Mouse (Mus musculus): ENCODE results near the gene Slc36a4. TPM values are rescaled to one million over a fixed set of nuclear protein-coding genes. Genes with fewer than 3 reads are reported as not detected.

The Slc36a4 gene
- polyA plus RNA-seq, 1 experiment from 2014 or later, result 2.8 TPM

- Histone ChIP-seq H3K4me1 (no peaks in the 10 kb centered on the region), H3K36me3 (peaks cover 9% of the 10 kb centered on the region; the same call in 1 of the 2 replicates), H3K9me3 (replicated peaks) (no peaks in the 10 kb centered on the region), H3K4me3 (no peak overlapping the region), H3K27ac (no peak overlapping the region), H3K27me3 (replicated peaks) (no peaks in the 10 kb centered on the region), H3K9ac (no peak overlapping the region), H3K4me2 (no peak overlapping the region)
- WGBS (ENCODE audit: insufficient replicate concordance), result 58% methylated on average over 13 of the region's 13 CpGs
- ATAC-seq, result no peak
Measured at GRCm38 (mm10) chr9:15731758-15732748, 22.5 kb downstream of the Slc36a4 start.

- H3K9me3 ChIP-seq (replicated peaks), result no peaks in the 10 kb centered on the region
- H3K4me3 ChIP-seq, result no peak overlapping the region
- H3K27me3 ChIP-seq (replicated peaks), result no peaks in the 10 kb centered on the region
- no peaks in the 10 kb centered on the region for H3K4me1 ChIP-seq
- H3K9ac ChIP-seq, result no peak overlapping the region
- ATAC-seq, result no peak
- H3K27ac ChIP-seq, result no peak overlapping the region
- WGBS (ENCODE audit: insufficient replicate concordance), result 71% methylated on average over 11 of the region's 11 CpGs
- H3K36me3 ChIP-seq, result peaks cover 12% of the 10 kb centered on the region
- H3K4me2 ChIP-seq, result no peak overlapping the region
Measured at GRCm38 (mm10) chr9:15734056-15734866, 24.7 kb downstream of the Slc36a4 start.

- Histone ChIP-seq H3K4me2 (no peak overlapping the region), H3K36me3 (peaks cover 12% of the 10 kb centered on the region), H3K27ac (no peak overlapping the region), H3K9me3 (replicated peaks) (no peaks in the 10 kb centered on the region), H3K27me3 (replicated peaks) (no peaks in the 10 kb centered on the region), H3K4me1 (no peaks in the 10 kb centered on the region), H3K9ac (no peak overlapping the region), H3K4me3 (no peak overlapping the region)
- ATAC-seq, result no peak
- 77% methylated on average over 6 of the region's 6 CpGs for WGBS (ENCODE audit: insufficient replicate concordance)
Measured at GRCm38 (mm10) chr9:15734867-15735131, 25.3 kb downstream of the Slc36a4 start.

DNA sequence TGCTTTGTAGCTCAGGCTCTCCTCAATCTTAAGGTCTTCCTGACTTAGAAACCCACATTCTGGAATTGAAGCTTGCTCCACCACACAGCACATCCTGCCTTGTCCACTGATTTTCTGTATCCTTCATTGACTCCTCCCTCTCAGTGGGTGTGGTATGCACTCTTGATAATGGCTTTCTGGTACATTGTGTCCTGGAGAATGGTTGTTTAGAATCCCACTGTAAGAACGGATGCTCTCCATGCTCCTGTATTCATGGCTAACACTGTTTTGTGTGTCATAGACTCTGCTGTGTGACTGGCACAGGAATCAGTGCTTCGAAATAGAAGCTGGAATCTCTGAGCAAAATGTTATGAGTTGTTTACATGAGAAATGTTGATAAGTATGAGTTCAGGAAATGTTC lies 28.0 kb downstream of the Slc36a4 start:
- Histone ChIP-seq H3K4me2 (no peak overlapping the region), H3K4me1 (no peaks in the 10 kb centered on the region), H3K36me3 (peaks cover 12% of the 10 kb centered on the region), H3K27me3 (replicated peaks) (no peaks in the 10 kb centered on the region), H3K4me3 (no peak overlapping the region), H3K9me3 (replicated peaks) (no peaks in the 10 kb centered on the region), H3K9ac (no peak overlapping the region), H3K27ac (no peak overlapping the region)
- no peak for ATAC-seq
- WGBS (ENCODE audit: insufficient replicate concordance), result 58% methylated on average over 2 of the region's 2 CpGs

GRCm38 (mm10) chr9:15741428-15741827 lies 31.9 kb downstream of the Slc36a4 start:
- Histone ChIP-seq H3K4me3 (no peak overlapping the region), H3K4me1 (no peaks in the 10 kb centered on the region), H3K36me3 (peaks cover 7% of the 10 kb centered on the region), H3K9ac (no peak overlapping the region), H3K27ac (no peak overlapping the region), H3K27me3 (replicated peaks) (no peaks in the 10 kb centered on the region), H3K4me2 (no peak overlapping the region), H3K9me3 (replicated peaks) (no peaks in the 10 kb centered on the region)
- no peak for ATAC-seq
- 80% methylated on average over 4 of the region's 4 CpGs for WGBS (ENCODE audit: insufficient replicate concordance)

DNA sequence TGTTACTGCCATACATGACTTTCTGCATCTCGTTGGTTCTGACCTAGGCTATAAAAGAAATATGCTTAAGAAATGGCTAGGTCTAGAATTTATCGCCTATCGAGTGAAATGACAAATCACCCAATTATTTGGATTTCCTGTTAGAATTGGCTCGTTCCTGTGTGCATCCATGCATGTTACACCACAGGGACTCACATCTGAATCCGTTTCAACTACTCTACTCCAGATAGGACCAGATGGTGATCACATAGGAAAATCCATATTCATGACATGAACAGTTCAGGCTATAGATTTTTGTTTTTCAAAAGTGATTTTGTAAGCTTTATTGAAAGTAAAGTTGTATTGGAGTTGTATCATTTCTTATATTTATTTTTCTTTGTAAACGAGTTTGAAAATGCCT lies 32.4 kb downstream of the Slc36a4 start:
- no peak overlapping the region for H3K4me3 ChIP-seq
- H3K36me3 ChIP-seq, result peaks cover 7% of the 10 kb centered on the region
- no peak overlapping the region for H3K4me2 ChIP-seq
- no peaks in the 10 kb centered on the region for H3K4me1 ChIP-seq
- WGBS (ENCODE audit: insufficient replicate concordance), result 60% methylated on average over 6 of the region's 6 CpGs
- H3K27me3 ChIP-seq (replicated peaks), result no peaks in the 10 kb centered on the region
- H3K9me3 ChIP-seq (replicated peaks), result no peaks in the 10 kb centered on the region
- ATAC-seq, result no peak
- H3K27ac ChIP-seq, result no peak overlapping the region
- no peak overlapping the region for H3K9ac ChIP-seq

DNA sequence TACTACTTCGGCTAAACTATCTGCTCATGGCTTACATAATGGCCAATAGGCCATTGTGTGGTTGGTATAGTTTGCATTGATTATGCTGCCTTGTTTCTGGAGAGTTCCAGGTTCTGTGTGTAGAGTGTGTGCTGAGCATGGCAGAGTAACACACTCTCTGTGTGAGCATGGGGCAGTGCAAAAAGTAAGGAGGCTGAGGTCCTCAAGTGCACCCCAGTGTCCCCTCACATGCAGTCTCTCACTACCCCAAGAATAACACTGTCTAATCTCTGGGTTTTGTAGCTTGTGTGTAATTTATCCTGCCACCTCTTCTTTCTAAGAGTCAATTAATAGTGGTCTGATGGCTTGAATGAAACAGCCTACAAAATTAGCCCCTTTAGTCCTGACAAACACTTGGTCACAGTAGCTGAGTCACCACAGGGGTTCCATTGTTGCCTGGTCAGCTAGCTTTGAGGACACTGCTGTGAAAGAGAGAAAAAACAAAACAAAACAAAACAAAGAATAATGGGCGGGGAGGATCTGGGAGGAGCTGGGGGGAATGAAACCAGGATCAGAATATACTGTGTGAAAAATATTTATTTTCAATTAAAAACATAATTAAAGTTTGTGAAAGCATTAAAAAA lies 36.6 kb downstream of the Slc36a4 start:
- Histone ChIP-seq H3K4me1 (no peaks in the 10 kb centered on the region), H3K9me3 (replicated peaks) (no peaks in the 10 kb centered on the region), H3K9ac (no peak overlapping the region), H3K36me3 (no peaks in the 10 kb centered on the region), H3K27ac (no peak overlapping the region), H3K4me3 (no peak overlapping the region), H3K4me2 (no peak overlapping the region), H3K27me3 (replicated peaks) (no peaks in the 10 kb centered on the region)
- ATAC-seq, result no peak
- WGBS (ENCODE audit: insufficient replicate concordance), result 53% methylated on average over 2 of the region's 2 CpGs

DNA sequence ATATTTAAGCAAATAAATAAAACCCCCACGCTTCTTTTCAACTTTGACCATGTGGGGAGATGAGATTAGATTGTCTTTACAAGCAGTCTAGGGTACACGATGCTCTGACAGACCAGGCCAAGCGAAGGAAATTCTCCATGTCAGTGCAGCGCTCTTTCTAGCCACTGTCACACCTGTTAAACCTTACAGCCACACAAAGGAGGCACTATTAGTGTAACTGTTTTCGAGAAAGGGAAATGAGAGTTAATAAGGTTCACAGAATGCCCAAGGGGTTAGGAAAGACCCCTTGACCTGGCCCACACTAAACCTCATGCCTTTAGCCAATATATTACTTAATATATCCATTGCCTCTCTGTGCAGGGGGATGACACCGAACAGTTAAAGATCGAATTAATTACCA lies 37.1 kb downstream of the Slc36a4 start:
- WGBS (ENCODE audit: insufficient replicate concordance), result 57% methylated on average over 7 of the region's 7 CpGs
- no peak overlapping the region for H3K4me2 ChIP-seq
- no peak for ATAC-seq
- no peak overlapping the region for H3K9ac ChIP-seq
- no peak overlapping the region for H3K4me3 ChIP-seq
- H3K27me3 ChIP-seq (replicated peaks), result no peaks in the 10 kb centered on the region
- H3K27ac ChIP-seq, result no peak overlapping the region
- H3K36me3 ChIP-seq, result no peaks in the 10 kb centered on the region
- H3K9me3 ChIP-seq (replicated peaks), result no peaks in the 10 kb centered on the region
- no peaks in the 10 kb centered on the region for H3K4me1 ChIP-seq

GRCm38 (mm10) chr9:15748383-15748782 lies 38.8 kb downstream of the Slc36a4 start:
- 65% methylated on average over 5 of the region's 5 CpGs for WGBS (ENCODE audit: insufficient replicate concordance)
- H3K9me3 ChIP-seq (replicated peaks), result no peaks in the 10 kb centered on the region
- H3K27me3 ChIP-seq (replicated peaks), result no peaks in the 10 kb centered on the region
- no peak overlapping the region for H3K4me2 ChIP-seq
- no peak overlapping the region for H3K4me3 ChIP-seq
- H3K4me1 ChIP-seq, result no peaks in the 10 kb centered on the region
- ATAC-seq, result no peak
- H3K27ac ChIP-seq, result no peak overlapping the region
- H3K9ac ChIP-seq, result no peak overlapping the region
- no peaks in the 10 kb centered on the region for H3K36me3 ChIP-seq

GRCm38 (mm10) chr9:15759318-15759717 lies 49.8 kb downstream of the Slc36a4 start:
- ATAC-seq, result no peak
- Histone ChIP-seq H3K9ac (no peak overlapping the region), H3K9me3 (replicated peaks) (no peaks in the 10 kb centered on the region), H3K27me3 (replicated peaks) (no peaks in the 10 kb centered on the region), H3K27ac (no peak overlapping the region), H3K4me2 (no peak overlapping the region), H3K4me3 (no peak overlapping the region), H3K4me1 (no peaks in the 10 kb centered on the region), H3K36me3 (no peaks in the 10 kb centered on the region)

GRCm38 (mm10) chr9:15766379-15766778 lies 56.8 kb downstream of the Slc36a4 start:
- Histone ChIP-seq H3K4me3 (no peak overlapping the region), H3K4me2 (no peak overlapping the region), H3K9ac (no peak overlapping the region), H3K9me3 (replicated peaks) (no peaks in the 10 kb centered on the region), H3K36me3 (no peaks in the 10 kb centered on the region), H3K27ac (no peak overlapping the region), H3K27me3 (replicated peaks) (no peaks in the 10 kb centered on the region), H3K4me1 (no peaks in the 10 kb centered on the region)
- no peak for ATAC-seq
- 65% methylated on average over 5 of the region's 5 CpGs for WGBS (ENCODE audit: insufficient replicate concordance)

GRCm38 (mm10) chr9:15766821-15767220 lies 57.3 kb downstream of the Slc36a4 start:
- 63% methylated on average over 5 of the region's 5 CpGs for WGBS (ENCODE audit: insufficient replicate concordance)
- H3K4me2 ChIP-seq, result no peak overlapping the region
- no peak for ATAC-seq
- H3K27ac ChIP-seq, result no peak overlapping the region
- H3K4me3 ChIP-seq, result no peak overlapping the region
- no peaks in the 10 kb centered on the region for H3K4me1 ChIP-seq
- H3K27me3 ChIP-seq (replicated peaks), result no peaks in the 10 kb centered on the region
- no peaks in the 10 kb centered on the region for H3K9me3 ChIP-seq (replicated peaks)
- H3K9ac ChIP-seq, result no peak overlapping the region
- no peaks in the 10 kb centered on the region for H3K36me3 ChIP-seq

Data from liver, embryonic 12.5 days (tissue).